Mouse (Mus musculus) T-helper 17 cell (primary cell): ENCODE measurements around the gene L2hgdh.
"Not testable (repeated sequence)": the region's sequence is repeated elsewhere in the genome, so short reads cannot be mapped to it uniquely, and the experiment has no call there.

ENCODE experiments used
- in situ Hi-C, 2 experiments: fragments of 300-600 bp; cut with MboI, MseI; formaldehyde crosslinking; loops; 1 replicate in 1 of 2; 2 replicates in 1 of 2; pipeline ENCODE4 v1.15.1; 2025; ENCODE audit warnings: high pct_unique_total_duplicates in 2 of 2

The L2hgdh gene

DNA sequence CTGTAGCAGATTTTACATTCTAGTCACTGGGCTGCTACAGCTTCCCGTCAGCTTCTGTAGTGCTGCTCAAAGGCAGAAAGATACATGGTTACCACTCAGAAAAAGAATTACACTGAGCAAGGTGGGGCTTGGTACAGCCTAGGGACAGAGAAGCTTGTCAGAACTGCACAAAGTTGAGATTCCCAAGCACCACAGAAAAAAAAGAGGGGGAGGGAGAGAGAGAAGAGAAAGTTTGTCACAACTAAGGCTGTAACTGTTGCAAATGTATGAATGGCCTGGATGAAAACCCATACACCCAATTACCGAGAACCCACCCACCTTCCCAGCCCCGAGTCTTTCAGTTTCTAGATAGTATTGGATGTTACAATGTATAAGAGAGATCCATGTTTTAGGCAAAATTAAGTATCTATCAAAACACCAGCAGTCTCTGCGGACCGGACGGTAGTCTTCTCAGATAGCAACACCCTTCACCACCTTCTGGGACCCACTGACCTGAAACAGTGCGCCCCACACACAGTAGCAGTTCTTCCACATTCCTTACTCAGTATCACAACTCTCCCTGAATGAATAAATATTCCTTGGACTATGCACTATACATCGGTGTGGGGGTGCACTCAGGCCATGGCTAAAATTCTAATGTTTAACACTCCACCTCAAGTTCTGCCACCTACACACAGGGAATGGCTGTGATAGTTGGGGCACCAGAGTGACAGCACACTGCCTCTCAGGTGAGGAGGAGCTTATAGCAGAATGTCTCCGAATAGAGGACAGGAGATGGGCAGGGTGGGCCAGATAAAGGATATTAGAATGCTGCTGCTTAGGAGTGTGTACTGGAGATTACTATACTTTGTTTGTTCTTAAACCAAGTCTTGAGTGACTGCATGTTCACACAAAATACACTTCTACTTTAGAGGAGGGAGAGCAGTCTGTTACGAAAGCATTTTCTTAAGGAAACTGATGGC lies 49.8 kb downstream of the L2hgdh start:
- in situ Hi-C loops = no loop called here

DNA sequence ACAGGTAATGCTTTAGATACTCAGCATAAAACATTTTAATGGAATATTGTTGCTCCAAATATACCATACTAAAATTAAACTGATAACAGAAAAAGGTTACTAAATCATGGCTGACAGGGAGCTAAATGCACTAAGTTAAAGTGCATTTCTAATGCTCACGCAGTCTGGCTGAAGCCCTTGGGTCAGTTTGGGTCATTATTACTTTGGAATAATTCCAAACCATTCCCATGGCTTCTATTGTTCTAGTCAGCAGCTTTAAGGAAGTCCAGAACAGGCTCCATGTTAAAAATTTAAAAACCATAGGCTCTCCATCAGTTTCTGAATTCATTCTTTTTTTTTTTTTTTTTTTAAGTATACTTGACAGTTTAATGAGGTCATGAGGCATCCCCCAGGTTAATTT lies 50.5 kb downstream of the L2hgdh start:
- in situ Hi-C loops = no loop called here

DNA sequence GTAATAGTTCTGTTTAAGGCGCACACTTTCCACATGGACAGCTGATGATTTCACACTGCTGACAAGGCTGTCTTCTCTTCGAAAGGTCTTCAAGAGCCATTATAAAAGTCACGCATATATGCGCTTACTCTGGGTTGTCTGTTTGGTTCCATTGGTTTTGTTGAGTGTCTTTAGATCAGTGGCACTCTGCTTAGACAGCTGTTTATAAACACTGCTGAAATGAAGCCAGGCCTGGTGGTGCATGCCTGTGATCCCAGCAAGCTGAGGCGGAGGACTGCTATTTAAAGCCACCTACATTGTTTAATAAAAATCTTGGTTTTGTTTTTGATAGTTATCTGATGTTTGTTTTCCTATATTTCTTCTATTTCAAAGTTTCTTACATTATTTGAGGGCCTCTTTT lies 58.0 kb downstream of the L2hgdh start:
- in situ Hi-C loops = no loop called here

DNA sequence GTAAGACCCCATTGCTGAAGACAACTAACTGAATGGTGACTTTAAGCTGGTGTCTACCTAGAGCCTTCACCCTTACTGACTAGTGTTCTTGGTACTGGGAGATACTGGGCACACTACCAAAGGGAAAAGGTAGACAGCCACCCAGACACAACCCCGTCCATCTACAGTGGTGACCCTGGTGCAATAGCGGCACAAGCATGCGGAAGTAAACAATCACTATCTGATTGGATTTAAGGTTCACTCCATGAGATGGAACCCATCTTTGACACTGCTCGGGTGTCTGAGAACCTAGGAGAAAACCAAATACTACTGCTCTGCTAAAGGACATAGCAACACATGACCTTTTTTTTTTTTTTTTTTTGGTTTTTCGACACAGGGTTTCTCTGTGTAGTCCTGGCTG lies 63.0 kb downstream of the L2hgdh start:
- in situ Hi-C loops = no loop called here

DNA sequence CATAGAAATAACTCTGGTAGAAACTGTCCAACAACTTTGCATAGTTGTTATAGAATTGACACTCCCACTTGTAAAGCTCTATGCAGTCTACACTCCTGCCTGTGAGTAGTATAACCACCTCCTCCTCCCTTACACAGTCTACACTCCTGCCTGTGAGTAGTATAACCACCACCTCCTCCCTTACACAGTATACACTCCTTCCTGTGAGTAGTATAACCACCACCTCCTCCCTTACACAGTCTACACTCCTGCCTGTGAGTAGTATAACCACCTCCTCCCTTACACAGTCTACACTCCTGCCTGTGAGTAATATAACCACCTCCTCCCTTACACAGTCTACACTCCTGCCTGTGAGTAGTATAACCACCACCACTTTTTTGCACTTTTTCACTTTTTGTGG lies 70.7 kb downstream of the L2hgdh start:
- in situ Hi-C loops = not testable (repeated sequence)

DNA sequence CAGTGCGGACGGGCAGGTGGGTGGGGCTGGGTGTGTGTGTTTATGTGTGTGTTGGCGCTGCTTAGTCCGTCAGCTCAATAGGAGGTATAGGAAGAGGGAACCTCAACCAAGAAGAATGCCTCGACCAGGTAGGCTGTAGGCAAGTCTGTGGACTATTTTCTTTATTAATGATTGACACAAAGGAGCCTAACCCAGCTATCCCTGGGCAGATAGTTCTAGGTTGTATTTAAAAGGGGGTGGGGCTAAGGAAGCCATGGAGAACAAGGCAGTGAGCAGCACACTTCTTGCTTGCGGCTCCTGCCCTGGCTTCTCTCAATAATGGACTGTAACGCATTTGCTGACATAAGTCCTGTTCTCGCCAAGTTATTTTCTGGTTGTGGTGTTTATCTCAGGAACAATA lies 75.2 kb downstream of the L2hgdh start:
- in situ Hi-C loops = no loop called here

DNA sequence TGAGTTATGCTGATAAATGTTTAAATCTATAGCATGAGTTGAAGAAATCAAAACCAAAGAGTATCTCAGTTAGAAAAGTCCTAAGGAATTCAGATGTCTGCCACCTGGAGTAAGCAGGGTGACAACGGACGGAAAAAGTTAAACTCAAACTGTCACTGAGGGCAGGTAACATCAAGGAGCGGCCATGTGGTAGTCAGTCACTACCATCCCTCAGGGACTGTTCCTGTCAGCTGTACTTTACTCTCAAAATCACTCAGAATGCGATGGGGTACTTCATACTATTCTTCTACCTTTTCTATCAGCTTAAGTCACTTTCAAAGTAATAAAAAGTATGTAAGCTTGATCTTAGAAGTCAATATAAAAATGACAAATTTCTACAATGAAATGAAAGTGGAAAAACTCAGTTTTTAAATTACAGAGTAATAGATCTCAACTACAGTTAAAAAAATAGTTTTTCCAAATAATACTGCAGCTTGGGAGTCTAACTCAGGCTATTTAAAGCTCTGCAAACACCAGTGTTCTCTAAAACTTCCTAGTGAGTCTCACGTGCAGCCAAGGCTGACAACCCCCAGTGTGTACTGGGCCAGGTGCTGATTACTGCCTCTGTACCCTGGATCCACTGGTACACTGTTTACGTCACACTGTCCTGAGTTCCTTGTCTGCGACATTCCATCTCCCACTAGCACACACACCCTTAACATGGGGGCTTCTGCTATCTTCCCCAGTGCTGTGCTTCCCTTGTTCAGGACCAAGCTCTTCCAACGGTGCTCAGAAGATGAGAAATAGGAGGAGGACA lies 78.7 kb downstream of the L2hgdh start:
- in situ Hi-C loops = no loop called here

DNA sequence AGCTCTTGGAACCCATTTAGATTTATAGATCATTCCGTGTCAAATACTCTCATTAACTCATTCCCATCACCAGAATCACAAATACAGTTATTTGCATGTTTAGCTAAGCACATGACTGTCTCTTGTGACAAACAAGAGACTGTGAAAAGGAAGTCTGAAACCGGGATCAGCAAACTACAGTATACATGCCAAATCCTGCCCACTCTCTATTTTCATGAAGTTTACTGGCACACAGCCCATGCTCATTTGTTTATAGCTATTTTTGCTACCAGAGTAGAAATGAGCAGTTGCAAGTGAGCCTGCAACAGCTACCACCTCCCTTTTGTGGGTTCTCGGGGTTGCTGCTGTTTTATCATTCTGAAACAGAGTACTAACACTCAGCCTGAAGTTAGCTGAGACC lies 79.8 kb downstream of the L2hgdh start:
- in situ Hi-C loops = no loop called here

DNA sequence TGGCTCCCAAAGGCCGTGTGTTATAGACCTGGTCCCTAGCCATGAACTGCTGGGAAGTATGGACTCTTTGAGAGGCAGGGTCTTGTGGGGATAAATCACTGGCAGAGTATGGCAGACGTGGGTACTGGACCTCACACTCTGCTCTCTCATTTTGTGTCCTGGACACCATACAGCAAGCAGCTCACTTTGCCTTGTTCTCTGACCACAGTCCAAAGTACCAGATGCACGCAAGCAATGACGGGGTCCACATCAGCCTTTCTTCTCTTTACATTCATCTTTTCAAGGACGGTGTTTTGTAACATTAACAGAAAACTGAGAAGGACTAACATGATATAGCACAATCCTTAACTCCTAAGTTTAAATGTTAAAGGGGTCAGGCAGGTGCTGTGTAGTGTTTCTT lies 81.8 kb downstream of the L2hgdh start:
- in situ Hi-C loops = no loop called here
